Mouse (Mus musculus) spleen, adult 12 weeks (tissue): Measurements from ENCODE around the gene Zfp661.

ENCODE experiments used
- DNase-seq: peaks from one replicate; pipeline ENCODE4 v3.0.0; 2022; ENCODE audit warnings: low spot score

The Zfp661 gene

DNA sequence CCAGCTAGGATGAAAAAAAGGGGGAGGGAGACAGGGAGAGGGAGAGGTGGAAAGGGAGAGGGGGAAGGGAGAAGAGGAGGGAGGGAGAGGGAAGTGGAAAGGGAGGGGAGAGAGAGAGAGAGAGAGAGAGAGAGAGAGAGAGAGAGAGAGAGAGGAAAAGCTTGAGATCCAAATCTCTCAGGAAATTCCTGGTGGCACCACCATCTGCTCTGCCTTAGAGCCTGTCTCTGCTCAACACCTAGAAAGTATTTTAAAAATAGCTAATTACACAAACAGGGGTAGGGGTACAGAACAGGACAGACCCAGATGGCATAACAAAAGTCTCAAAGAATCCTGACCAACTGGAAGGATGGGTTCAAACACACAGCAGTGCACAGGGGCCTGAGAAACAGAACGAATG, 36.4 kb downstream of the Zfp661 start:
- DNase-seq = no peak

DNA sequence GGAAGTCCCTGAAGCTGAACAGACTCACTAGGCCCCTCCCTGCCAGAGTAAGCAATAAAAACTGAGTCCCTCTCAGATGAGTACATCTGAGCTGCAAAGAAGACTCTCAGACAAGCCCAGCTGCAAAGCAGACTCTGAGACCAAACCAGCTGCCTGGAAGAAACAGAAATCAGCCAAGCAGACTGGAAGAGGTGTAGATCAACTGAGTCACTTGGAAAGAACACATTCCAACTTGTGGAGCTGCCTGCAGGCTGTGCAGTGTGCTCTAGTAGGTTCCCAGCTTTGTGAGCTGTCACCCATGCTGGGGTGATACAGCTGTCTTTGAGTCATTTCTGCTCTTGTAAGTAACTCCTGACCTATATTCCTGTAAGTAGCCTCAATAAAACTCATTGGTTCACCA, 37.2 kb downstream of the Zfp661 start:
- DNase-seq = no peak

DNA sequence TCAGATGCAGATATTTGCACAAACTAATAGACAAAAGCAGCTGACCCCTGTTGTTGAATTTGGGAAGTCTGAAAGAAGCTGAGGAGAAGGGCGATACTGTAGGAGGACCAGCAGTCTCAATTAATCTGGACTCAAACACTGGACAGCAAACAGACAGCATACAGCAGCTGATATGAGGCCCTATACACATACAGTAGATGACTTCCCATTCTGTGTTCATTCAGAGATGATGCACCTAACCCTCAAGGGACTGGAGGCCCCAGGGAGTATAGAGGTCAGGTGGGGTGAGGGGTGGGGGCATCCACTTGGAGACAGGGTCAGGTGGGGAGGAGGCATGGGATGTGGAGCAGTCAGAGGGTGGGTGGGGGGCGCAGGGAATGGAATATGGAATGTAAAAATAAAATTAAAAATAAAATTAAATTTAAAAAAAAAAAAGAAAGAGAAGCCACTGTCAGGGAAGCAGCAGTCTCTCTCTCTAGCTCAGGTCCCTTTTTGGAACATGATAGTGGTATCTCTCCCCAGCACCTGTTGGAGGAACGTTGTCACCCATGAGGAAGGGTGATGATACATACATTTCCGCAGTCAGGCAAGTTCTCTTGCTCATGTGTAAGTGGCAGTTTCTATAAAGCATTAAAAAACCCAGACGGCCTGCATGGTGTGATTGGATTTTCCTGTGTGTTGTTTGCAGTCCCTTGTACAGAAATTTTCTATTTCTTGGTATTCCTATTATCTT, 38.4 kb downstream of the Zfp661 start:
- DNase-seq = no peak

DNA sequence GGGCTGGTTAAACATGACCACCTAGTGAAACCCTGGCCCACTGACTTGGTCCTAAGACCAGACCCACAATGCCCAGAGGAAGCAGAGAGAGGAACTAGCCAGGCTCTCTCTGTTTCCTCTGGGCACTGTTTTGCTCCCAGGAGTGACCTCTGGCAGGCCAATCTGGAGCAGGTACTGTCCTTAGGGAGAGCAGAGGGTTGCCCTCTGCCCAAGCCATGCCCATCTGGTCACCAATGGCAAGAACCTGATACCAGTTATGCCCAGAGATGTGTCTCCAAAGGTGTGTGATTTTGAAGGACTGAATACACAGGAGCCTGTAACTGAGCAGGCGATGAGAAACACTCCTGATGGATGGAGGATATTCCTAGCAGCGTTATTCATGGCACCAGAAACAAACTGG, 45.2 kb downstream of the Zfp661 start:
- DNase-seq = no peak

DNA sequence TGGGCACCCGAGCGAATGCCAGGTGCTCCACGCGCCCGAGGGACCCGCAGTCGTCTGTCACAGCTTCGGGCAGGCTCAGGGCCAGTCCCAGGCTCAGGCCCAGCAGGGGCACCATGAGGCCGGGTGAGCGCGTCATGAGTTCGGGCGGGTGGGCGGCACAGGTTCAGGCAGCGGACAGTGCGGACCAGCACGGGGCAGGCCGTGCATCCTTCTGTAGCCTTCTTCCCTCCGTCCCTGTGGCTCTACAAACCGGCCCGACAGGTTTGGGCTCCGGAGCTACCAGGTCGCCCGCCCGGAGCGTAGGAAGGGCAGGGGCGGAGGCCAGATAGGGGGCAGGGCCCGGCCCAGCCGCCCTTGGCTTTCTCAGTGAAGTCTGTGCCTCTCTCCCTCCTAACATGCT, 45.7 kb downstream of the Zfp661 start, which contains the start of gene Prom2:
Prom2 (minus strand) TSS at position 283 of the 400 bp plus-strand sequence.
- DNase-seq = no peak

DNA sequence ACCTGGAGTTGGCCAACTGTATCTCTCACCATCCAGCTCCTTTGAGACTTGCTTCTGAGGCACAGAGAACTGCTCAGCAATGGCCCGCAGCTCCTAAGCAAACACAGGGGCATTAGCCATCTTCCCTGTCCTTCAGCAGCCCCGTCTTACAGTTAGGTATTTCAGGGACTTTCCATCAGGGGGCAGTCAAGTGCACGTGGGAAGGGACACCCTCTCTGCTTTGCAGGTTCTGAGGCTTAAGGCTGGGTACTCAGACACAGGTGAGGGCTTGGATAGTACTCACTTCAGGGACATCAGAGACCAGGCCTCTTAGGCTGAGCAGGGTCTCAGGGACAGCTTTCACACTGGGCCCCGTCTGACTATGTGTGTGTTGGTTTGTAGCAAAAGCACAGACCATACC, 47.4 kb downstream of the Zfp661 start:
- no peak for DNase-seq

DNA sequence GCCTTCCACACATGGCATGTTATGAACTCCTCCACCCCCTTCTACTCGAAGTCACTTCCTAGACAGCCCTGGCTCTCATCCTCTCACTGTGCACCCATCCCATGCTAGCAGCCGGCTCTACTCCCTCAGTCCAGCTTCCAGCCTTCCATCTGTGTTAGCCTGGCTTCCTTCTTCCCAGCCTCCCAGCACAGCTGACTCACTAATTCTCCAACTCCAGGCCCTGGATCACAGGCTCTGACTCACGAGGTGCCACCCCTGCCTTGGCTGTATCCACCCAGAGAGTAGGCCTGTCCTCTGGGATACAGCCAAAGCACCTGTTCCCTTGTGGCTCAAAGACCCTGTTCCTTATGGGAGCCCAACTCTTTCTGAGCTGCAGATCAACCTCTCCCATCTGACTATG, 49.3 kb downstream of the Zfp661 start:
- no peak for DNase-seq

DNA sequence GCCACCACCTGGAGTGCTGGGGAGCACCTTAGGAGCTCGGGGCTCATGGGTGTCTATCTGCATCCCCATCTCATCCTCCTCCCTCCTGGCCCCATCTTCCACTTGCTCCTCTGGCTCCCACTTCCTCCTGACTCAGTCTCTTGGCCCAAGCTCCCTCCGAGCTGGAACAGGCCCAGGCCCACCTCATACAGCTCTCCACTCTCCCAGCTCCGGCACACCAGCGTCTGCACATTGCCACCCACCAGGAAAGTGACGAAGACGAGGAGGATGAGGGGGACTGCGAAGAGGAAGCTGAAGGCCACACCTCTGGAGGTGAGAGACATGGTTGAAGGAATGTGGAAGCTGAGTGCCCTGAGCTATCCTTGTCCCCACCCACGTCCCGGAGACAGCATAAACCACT, 51.5 kb downstream of the Zfp661 start:
- no peak for DNase-seq

DNA sequence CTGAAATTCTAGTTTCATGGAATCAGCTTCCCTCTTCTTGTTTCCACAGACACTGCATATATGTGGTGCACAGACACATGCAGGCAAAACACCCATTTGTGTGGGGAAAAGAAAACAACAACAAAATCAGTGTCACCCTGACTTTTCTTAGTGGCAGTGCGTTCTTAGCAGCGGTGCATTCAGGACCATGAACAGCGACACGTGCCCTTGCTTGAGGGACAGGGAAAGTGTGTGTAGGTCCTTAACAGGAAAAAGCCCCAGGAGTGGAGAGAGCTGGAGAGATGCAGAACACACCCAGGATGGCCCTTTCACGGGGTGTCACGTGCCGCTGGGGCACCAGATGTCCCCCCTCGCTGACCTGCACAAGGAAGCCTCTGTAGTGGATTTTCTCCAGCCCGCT, 54.5 kb downstream of the Zfp661 start:
- no peak for DNase-seq

DNA sequence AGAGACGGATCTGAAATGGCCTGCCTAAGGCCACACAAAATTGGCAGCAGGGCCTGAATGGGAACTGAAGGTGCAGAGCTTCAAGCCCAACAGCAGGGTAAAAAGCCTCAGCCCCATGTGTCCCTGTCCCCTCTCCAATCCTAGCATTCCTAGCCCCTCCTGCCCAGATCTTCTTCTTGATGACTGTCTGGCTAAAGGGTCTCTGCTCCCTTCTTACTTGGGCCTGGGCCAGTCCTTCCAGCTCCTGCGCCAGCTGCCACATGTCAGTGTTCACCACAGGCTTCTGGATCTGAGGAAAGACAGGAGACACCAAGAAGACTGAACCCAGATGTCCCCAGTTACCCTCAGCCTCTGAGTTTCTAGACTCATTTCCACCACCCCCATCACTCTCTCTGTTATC, 55.3 kb downstream of the Zfp661 start:
- DNase-seq = no peak

DNA sequence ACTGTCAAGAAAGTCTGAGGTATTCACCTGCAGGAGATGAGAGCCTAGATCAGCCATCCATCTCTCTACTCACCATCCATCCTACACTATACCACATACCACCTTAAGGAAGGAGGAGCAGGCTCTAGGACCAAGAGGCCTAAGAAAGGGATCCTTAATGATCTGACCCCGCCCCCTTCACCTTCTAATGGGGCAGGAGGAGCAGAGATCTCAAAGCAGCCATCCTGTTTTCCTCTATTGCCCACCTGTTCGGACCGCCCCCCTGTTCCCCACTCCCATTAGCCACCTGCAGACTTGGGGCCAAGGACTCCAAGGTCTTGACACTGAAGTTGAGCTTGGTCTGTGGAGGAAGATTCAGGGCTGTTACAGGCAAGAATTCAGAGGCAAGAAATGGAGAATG, 56.5 kb downstream of the Zfp661 start:
- no peak for DNase-seq

DNA sequence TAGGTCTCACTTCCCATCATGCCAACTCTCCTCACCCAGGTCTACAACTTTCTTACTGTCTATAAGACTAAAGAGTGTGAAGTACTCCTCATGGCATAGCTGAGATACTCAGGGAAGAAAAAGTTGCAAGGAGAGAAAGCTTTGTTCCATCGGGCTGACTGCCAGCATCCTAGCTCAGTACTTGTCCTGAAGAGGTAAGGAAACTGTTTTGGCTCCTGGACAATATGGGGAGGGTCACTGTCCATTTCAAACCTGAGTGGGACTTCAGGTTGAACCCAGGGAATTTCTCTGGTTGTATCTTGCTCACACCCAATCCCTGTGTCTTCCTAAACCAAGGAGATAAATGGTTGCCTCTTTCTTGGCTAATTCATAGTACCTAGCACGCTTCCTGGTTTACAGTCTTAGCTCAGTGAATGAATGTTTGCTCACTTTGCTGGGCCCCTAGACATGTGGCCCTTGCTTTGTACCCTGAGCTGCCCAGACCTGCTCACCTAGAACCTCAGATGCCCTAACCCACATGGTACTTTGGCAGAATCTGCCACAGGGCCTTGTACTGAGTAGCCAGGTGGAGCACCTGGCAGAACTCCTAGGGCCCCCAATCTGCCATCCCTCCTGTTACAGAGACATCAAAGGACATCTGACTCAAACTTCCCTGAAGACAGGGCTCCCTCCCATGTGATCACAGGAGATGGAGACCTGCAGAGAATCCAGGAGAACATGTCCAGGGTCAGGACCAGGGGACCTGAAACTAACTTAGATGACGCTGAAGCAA, 61.7 kb downstream of the Zfp661 start:
- no peak for DNase-seq
